Mouse (Mus musculus): Measurements from ENCODE around the gene Alkbh1.
"Not testable (repeated sequence)": the region's sequence is repeated elsewhere in the genome, so short reads cannot be mapped to it uniquely, and the experiment has no call there.

Alkbh1 gene

GRCm38 (mm10) chr12:87443700-87444122 is at the start of gene Alkbh1, which contains the start of gene Slirp:
Alkbh1 (minus strand) TSS chr12:87444017.
Slirp (plus strand) TSS chr12:87443896.
- CTCF ChIA-PET, result no interaction called here

- CTCF ChIA-PET, result not testable (repeated sequence)
Observed at GRCm38 (mm10) chr12:87488683-87489082, 44.9 kb upstream of the Alkbh1 start.

- CTCF ChIA-PET, result not testable (repeated sequence)
Observed at GRCm38 (mm10) chr12:87482482-87482881, 38.7 kb upstream of the Alkbh1 start.

GRCm38 (mm10) chr12:87474756-87475155 is 30.9 kb upstream of the Alkbh1 start:
- CTCF ChIA-PET, result no interaction called here

GRCm38 (mm10) chr12:87471964-87472786 is 28.4 kb upstream of the Alkbh1 start, which contains the start of gene Snw1:
Snw1 (minus strand) TSS chr12:87472274.
- CTCF ChIA-PET, result no interaction called here

GRCm38 (mm10) chr12:87471421-87471963 is 27.7 kb upstream of the Alkbh1 start:
- CTCF ChIA-PET, result no interaction called here

GRCm38 (mm10) chr12:87470263-87471136 is 26.7 kb upstream of the Alkbh1 start:
- CTCF ChIA-PET, result interaction anchor here (0.6 kb wide), 1 partner anchor 549 kb away, joined by 4 read pairs; no protein-coding TSS in a partner anchor

- CTCF ChIA-PET, result no interaction called here
Observed at GRCm38 (mm10) chr12:87464678-87465297, 21.0 kb upstream of the Alkbh1 start.

GRCm38 (mm10) chr12:87449456-87449855 is 5.6 kb upstream of the Alkbh1 start:
- CTCF ChIA-PET, result interaction anchor here (0.6 to 1.1 kb wide), 2 partner anchors 14 to 16 kb away, joined by 3 read pairs; no protein-coding TSS in a partner anchor

- CTCF ChIA-PET, result no interaction called here
Observed at GRCm38 (mm10) chr12:87444211-87444610, 394 bp upstream of the Alkbh1 start.

GRCm38 (mm10) chr12:87443115-87443699 is 610 bp downstream of the Alkbh1 start:
- CTCF ChIA-PET, result interaction anchor here (0.7 to 0.8 kb wide), 2 partner anchors 15 to 297 kb away, joined by 3 to 4 read pairs; no protein-coding TSS in a partner anchor

GRCm38 (mm10) chr12:87442177-87443114 is 1.4 kb downstream of the Alkbh1 start:
- CTCF ChIA-PET, result interaction anchor here (0.7 to 0.8 kb wide), 2 partner anchors 16 to 296 kb away, joined by 3 to 4 read pairs; no protein-coding TSS in a partner anchor

GRCm38 (mm10) chr12:87428885-87429284 is 14.9 kb downstream of the Alkbh1 start:
- CTCF ChIA-PET, result no interaction called here

GRCm38 (mm10) chr12:87428295-87428694 is 15.5 kb downstream of the Alkbh1 start:
- CTCF ChIA-PET, result interaction anchor here (1.0 kb wide), 1 partner anchor 9 kb away, joined by 4 read pairs; no protein-coding TSS in a partner anchor

- CTCF ChIA-PET, result no interaction called here
Observed at GRCm38 (mm10) chr12:87426354-87427031, 17.3 kb downstream of the Alkbh1 start.

GRCm38 (mm10) chr12:87424516-87424915 is 19.3 kb downstream of the Alkbh1 start:
- CTCF ChIA-PET, result interaction anchor here (0.7 kb wide), 1 partner anchor 16 kb away, joined by 5 read pairs; no protein-coding TSS in a partner anchor

GRCm38 (mm10) chr12:87423700-87424099 is 20.1 kb downstream of the Alkbh1 start:
- CTCF ChIA-PET, result no interaction called here

GRCm38 (mm10) chr12:87421708-87422507 is 21.9 kb downstream of the Alkbh1 start:
- CTCF ChIA-PET, result interaction anchor here (0.7 kb wide), 1 partner anchor 1127 kb away, joined by 3 read pairs; no protein-coding TSS in a partner anchor

Measured in spleen, embryonic (tissue).